Mouse (Mus musculus): ENCODE measurements around the gene Fars2.
"Not testable (repeated sequence)": the region's sequence is repeated elsewhere in the genome, so short reads cannot be mapped to it uniquely, and the experiment has no call there.

Fars2 gene

GRCm38 (mm10) chr13:36366304-36366703, 249.1 kb downstream of the Fars2 start:
- in situ Hi-C loops (cut with MseI, MboI): no loop called here

GRCm38 (mm10) chr13:36367712-36368491, 250.7 kb downstream of the Fars2 start:
- in situ Hi-C loops (cut with MseI, MboI): no loop called here

GRCm38 (mm10) chr13:36368799-36369198, 251.6 kb downstream of the Fars2 start:
- in situ Hi-C loops (cut with MseI, MboI): no loop called here

- in situ Hi-C loops (cut with MseI, MboI): no loop called here
Observed at GRCm38 (mm10) chr13:36369400-36369799, 252.2 kb downstream of the Fars2 start.

GRCm38 (mm10) chr13:36383236-36383635, 266.0 kb downstream of the Fars2 start:
- in situ Hi-C loops (cut with MseI, MboI): no loop called here

GRCm38 (mm10) chr13:36386074-36386473, 268.9 kb downstream of the Fars2 start:
- in situ Hi-C loops (cut with MseI, MboI): no loop called here

GRCm38 (mm10) chr13:36391936-36392335, 274.7 kb downstream of the Fars2 start:
- in situ Hi-C loops (cut with MseI, MboI): no loop called here

GRCm38 (mm10) chr13:36392666-36393065, 275.5 kb downstream of the Fars2 start:
- in situ Hi-C loops (cut with MseI, MboI): no loop called here

GRCm38 (mm10) chr13:36401011-36401410, 283.8 kb downstream of the Fars2 start:
- in situ Hi-C loops (cut with MseI, MboI): no loop called here

- in situ Hi-C loops (cut with MseI, MboI): no loop called here
Observed at GRCm38 (mm10) chr13:36413276-36413675, 296.1 kb downstream of the Fars2 start.

- in situ Hi-C loops (cut with MseI, MboI): no loop called here
Observed at GRCm38 (mm10) chr13:36415176-36415575, 298.0 kb downstream of the Fars2 start.

- in situ Hi-C loops (cut with MseI, MboI): no loop called here
Observed at GRCm38 (mm10) chr13:36416546-36416945, 299.3 kb downstream of the Fars2 start.

- in situ Hi-C loops (cut with MseI, MboI): no loop called here
Observed at GRCm38 (mm10) chr13:36419357-36419756, 302.1 kb downstream of the Fars2 start.

- in situ Hi-C loops (cut with MseI, MboI): no loop called here
Observed at GRCm38 (mm10) chr13:36422446-36422845, 305.2 kb downstream of the Fars2 start.

GRCm38 (mm10) chr13:36425824-36426705, 308.9 kb downstream of the Fars2 start:
- in situ Hi-C loops (cut with MseI, MboI): not testable (repeated sequence)

GRCm38 (mm10) chr13:36429500-36430189, 312.4 kb downstream of the Fars2 start:
- in situ Hi-C loops (cut with MseI, MboI): no loop called here

- in situ Hi-C loops (cut with MseI, MboI): no loop called here
Observed at GRCm38 (mm10) chr13:36430420-36431114, 313.4 kb downstream of the Fars2 start.

GRCm38 (mm10) chr13:36431974-36432518, 314.8 kb downstream of the Fars2 start:
- in situ Hi-C loops (cut with MseI, MboI): no loop called here

- in situ Hi-C loops (cut with MseI, MboI): no loop called here
Observed at GRCm38 (mm10) chr13:36444748-36445423, 327.7 kb downstream of the Fars2 start.

- in situ Hi-C loops (cut with MseI, MboI): no loop called here
Observed at GRCm38 (mm10) chr13:36447947-36448346, 330.7 kb downstream of the Fars2 start.

- in situ Hi-C loops (cut with MseI, MboI): no loop called here
Observed at GRCm38 (mm10) chr13:36448565-36448964, 331.4 kb downstream of the Fars2 start.
